Mouse (Mus musculus) liver, postnatal 0 days (tissue): ENCODE measurements around the gene Gzme.

Experiments
- CTCF ChIP-seq: sonication (generic); IDR thresholded peaks from 2 replicates; pipeline ENCODE4 v1.5.1; 2016; ENCODE audit warnings: antibody characterized with exemption, low read depth
- EP300 ChIP-seq: IDR thresholded peaks from 2 replicates; pipeline ENCODE4 v1.6.1; 2016; ENCODE audit warnings: antibody characterized with exemption, low read depth, mild to moderate bottlenecking

DNA sequence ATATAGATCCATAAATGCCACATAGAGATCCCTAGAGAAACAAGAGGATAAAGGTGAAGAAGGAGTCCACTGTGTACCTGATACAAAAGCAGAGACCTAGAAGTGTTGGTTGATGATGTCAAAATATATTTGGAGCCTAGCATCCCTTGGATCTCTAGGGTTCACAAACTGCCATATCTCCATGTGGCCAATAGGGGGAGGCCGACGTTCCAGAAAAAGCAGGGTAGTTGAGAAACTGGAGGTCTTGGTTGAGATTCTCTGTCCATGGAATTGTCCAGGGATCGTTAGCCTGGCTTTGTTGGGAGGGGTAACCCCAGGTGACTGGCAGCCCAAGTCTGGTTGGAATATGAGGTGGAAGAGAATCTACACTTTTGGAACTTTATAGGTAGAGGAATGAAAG is 7.9 kb upstream of the Gzme start:
- TF ChIP-seq CTCF: peak; percentile 49
- TF ChIP-seq EP300: no peak
